Mouse (Mus musculus) liver (tissue): ENCODE measurements at regions not wholly inside any gene's neighbourhood (a gene's known extent, or its start where the extent isn't known, plus 50 kb on each side); places are given as distances from the start of the nearest gene placed in this dataset.
"Not testable (repeated sequence)": the region's sequence is repeated elsewhere in the genome, so short reads cannot be mapped to it uniquely, and the experiment has no call there.

Source experiments
- DNase-seq: peaks from one replicate; pipeline ENCODE4 v3.0.0-alpha.2; 2020; ENCODE audit warnings: mixed read lengths

- no peak for DNase-seq
Observed at GRCm38 (mm10) chr3:40405095-40405948, 125.8 kb upstream of the Intu start.

GRCm38 (mm10) chr3:40405949-40406236, 125.2 kb upstream of the Intu start:
- DNase-seq = no peak

- no peak for DNase-seq
Observed at GRCm38 (mm10) chr3:40408921-40409488, 122.1 kb upstream of the Intu start.

GRCm38 (mm10) chr3:40410749-40411310, 120.3 kb upstream of the Intu start:
- no peak for DNase-seq

GRCm38 (mm10) chr3:40425183-40425844, 105.8 kb upstream of the Intu start:
- not testable (repeated sequence) for DNase-seq

GRCm38 (mm10) chr3:40426070-40426469, 105.0 kb upstream of the Intu start:
- DNase-seq = no peak

- DNase-seq = no peak
Observed at GRCm38 (mm10) chr3:40428021-40428420, 103.1 kb upstream of the Intu start.

GRCm38 (mm10) chr3:40438251-40438650, 92.8 kb upstream of the Intu start:
- no peak for DNase-seq

GRCm38 (mm10) chr3:40441092-40442036, 89.7 kb upstream of the Intu start:
- peak; percentile 12 for DNase-seq

- peak; percentile 68 for DNase-seq
Observed at GRCm38 (mm10) chr3:40443788-40444595, 87.1 kb upstream of the Intu start.

GRCm38 (mm10) chr3:40452958-40453357, 78.1 kb upstream of the Intu start:
- no peak for DNase-seq

- no peak for DNase-seq
Observed at GRCm38 (mm10) chr3:40453552-40453951, 77.5 kb upstream of the Intu start.

- no peak for DNase-seq
Observed at GRCm38 (mm10) chr3:40456070-40456469, 75.0 kb upstream of the Intu start.

GRCm38 (mm10) chr3:40458490-40458889, 72.6 kb upstream of the Intu start:
- DNase-seq = no peak

- DNase-seq = no peak
Observed at GRCm38 (mm10) chr3:40463446-40463845, 67.6 kb upstream of the Intu start.

GRCm38 (mm10) chr3:40470101-40470500, 61.0 kb upstream of the Intu start:
- DNase-seq = no peak

- DNase-seq = no peak
Observed at GRCm38 (mm10) chr3:40472766-40473165, 58.3 kb upstream of the Intu start.

- peak; percentile 33 for DNase-seq
Observed at GRCm38 (mm10) chr3:40480258-40480951, 50.7 kb upstream of the Intu start.
